Mouse (Mus musculus): ENCODE results near the gene Cdkn2aip.

Gene Cdkn2aip

GRCm38 (mm10) chr8:47695431-47696105 lies 18.2 kb downstream of the Cdkn2aip start:
- no peak for DNase-seq (ENCODE audit: low spot score)

GRCm38 (mm10) chr8:47693119-47693518 lies 20.6 kb downstream of the Cdkn2aip start:
- peak; percentile 62 for DNase-seq (ENCODE audit: low spot score)

GRCm38 (mm10) chr8:47691831-47692230 lies 21.9 kb downstream of the Cdkn2aip start:
- no peak for DNase-seq (ENCODE audit: low spot score)

GRCm38 (mm10) chr8:47691303-47691702 lies 22.4 kb downstream of the Cdkn2aip start:
- no peak for DNase-seq (ENCODE audit: low spot score)

- DNase-seq (ENCODE audit: low spot score): no peak
Measured at GRCm38 (mm10) chr8:47690674-47691078, 23.1 kb downstream of the Cdkn2aip start.

- DNase-seq (ENCODE audit: low spot score): peak; percentile 14
Measured at GRCm38 (mm10) chr8:47689704-47690326, 23.9 kb downstream of the Cdkn2aip start.

- no peak for DNase-seq (ENCODE audit: low spot score)
Measured at GRCm38 (mm10) chr8:47684441-47684840, 29.3 kb downstream of the Cdkn2aip start.

- DNase-seq (ENCODE audit: low spot score): no peak
Measured at GRCm38 (mm10) chr8:47683994-47684393, 29.7 kb downstream of the Cdkn2aip start.

GRCm38 (mm10) chr8:47680306-47680705 lies 33.4 kb downstream of the Cdkn2aip start:
- no peak for DNase-seq (ENCODE audit: low spot score)

GRCm38 (mm10) chr8:47679603-47680002 lies 34.1 kb downstream of the Cdkn2aip start:
- no peak for DNase-seq (ENCODE audit: low spot score)

GRCm38 (mm10) chr8:47676631-47677030 lies 37.1 kb downstream of the Cdkn2aip start:
- DNase-seq (ENCODE audit: low spot score): no peak

GRCm38 (mm10) chr8:47676224-47676623 lies 37.5 kb downstream of the Cdkn2aip start:
- no peak for DNase-seq (ENCODE audit: low spot score)

GRCm38 (mm10) chr8:47675786-47676185 lies 37.9 kb downstream of the Cdkn2aip start:
- peak; percentile 71 for DNase-seq (ENCODE audit: low spot score)

- DNase-seq (ENCODE audit: low spot score): peak; percentile 100
Measured at GRCm38 (mm10) chr8:47674777-47675710, 38.7 kb downstream of the Cdkn2aip start, which contains the start of gene Ing2. Gene Ing2 (minus strand): TSS chr8:47675556.

GRCm38 (mm10) chr8:47674140-47674776 lies 39.5 kb downstream of the Cdkn2aip start:
- no peak for DNase-seq (ENCODE audit: low spot score)

- DNase-seq (ENCODE audit: low spot score): peak; percentile 86
Measured at GRCm38 (mm10) chr8:47673317-47674139, 40.2 kb downstream of the Cdkn2aip start.

- no peak for DNase-seq (ENCODE audit: low spot score)
Measured at GRCm38 (mm10) chr8:47664231-47664785, 49.4 kb downstream of the Cdkn2aip start.

- no peak for DNase-seq (ENCODE audit: low spot score)
Measured at GRCm38 (mm10) chr8:47663201-47663600, 50.5 kb downstream of the Cdkn2aip start.

- DNase-seq (ENCODE audit: low spot score): no peak
Measured at GRCm38 (mm10) chr8:47662716-47663115, 51.0 kb downstream of the Cdkn2aip start.

GRCm38 (mm10) chr8:47660394-47660793 lies 53.3 kb downstream of the Cdkn2aip start:
- no peak for DNase-seq (ENCODE audit: low spot score)

- DNase-seq (ENCODE audit: low spot score): no peak
Measured at GRCm38 (mm10) chr8:47659463-47659862, 54.3 kb downstream of the Cdkn2aip start.
